Mouse (Mus musculus) NIH3T3 (cell line): ENCODE data around the gene Cyp2c23.

Experiments
- DNase-seq: peaks from one replicate; pipeline ENCODE4 v3.0.0-alpha.2; 2012; ENCODE audit warnings: low read depth

The Cyp2c23 gene

DNA sequence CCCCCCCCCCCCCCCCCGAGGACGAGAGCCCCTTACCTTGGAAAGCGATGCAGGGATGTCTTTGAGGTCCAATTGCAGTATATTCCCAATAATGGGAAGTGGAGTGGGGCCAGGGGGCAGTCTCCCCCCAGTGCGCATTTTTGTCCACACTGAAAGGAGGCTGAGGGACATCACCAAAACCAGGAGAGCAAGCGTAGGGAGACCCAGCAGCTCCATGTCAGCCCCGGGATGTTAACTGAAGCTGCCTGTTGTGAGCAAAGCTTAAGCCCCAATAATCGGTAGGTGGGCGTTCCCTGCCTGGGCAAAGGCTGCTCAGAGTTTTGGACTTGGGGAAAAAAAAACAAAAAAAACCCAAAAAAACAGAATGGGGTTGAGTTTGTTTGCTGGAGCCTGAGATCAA, at the start of gene Cyp2c23:
TSS of gene Cyp2c23 (minus strand) at position 237 of the 400 bp plus-strand sequence.
- DNase-seq, result no peak

DNA sequence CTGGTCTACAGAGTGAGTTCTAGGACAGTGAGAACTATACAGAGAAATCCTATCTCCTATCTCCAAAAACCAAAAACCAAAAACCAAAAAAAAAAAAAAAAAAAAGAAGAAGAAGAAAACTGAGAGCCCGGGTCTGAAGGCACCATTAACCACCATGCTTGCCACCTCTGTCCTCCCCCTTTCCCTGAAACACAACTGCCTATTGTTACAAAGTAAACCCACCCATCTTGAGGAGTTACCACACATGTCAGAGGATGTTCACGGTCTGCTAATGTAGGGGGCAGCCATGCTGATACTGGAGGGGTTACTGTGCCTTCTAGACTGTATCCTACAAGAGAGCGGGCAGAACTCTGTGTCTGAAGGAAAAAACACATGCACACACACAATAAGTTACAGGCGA, 48.0 kb upstream of the Cyp2c23 start:
- no peak for DNase-seq

DNA sequence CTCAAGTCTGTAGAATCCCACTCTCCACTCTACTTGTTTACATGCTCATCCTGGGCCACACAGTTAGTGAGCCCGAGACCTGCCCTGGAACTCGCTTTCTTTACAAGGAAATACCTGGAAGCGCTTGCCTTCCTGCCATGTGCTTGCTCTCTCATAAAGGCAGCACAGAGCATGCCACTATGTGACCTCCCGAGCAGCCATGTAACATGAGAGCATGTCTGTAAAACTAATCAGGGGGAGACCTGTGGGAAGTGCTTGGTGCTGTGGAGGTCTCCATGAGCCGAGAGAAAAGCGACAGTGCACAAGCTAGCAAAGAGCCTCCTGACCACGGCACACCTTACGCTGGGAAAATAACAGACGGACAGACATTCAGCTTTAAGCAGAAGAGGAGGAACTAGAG, 47.4 kb upstream of the Cyp2c23 start:
- DNase-seq, result no peak

DNA sequence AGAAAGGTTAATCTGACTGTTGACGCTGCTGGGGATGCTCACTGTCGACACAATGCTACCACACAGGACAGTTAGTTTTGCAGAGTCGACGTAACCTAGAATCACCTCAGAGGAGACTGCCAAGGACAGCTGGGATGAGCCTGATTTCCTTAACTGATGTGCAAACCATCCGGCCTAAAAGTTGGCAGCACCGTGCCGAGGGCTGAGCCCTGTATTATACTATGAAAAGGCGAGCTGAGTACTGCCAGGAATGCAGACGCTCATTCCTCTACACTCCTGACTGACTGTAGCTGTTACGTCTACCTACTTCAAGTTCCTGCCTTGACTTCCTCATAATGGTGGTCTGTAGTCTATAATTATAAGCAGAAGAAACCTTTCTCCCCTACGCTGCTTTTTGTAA, 46.0 kb upstream of the Cyp2c23 start:
- DNase-seq, result no peak

DNA sequence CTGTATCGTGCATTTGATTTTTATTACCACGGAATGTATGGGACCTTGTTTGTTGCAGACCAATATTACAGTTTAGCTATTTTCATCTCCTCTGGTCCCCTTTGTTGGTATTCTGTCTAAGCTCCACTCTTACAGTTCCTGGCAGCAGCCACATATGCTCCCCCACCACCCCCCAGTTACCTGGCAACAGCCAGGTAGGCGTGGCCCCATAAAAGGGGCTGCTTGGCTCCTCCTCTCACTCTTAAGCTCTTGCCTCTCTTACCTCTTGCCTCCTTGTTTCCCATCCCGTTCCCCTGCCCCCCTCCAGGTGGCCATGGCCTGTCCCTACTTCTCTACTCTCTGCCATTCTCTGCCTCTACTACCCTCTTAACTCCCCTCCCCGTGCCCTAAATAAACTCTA, 42.2 kb upstream of the Cyp2c23 start:
- DNase-seq, result no peak

DNA sequence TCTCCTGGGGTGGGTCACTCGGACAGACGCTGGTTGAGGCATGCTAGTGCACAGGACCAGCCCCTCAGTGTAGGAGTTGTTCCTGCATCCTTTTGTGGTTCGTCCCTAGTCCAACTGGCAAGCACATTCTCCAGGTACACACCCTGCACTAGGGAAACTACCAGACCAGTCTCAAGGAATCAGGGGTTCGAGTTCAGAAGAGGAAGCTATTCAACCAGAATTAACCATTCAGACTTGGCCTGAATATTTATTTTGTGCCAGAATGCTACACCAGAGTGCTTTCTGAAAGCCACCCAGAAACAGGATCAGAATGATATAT, 40.9 kb upstream of the Cyp2c23 start:
- DNase-seq, result no peak

DNA sequence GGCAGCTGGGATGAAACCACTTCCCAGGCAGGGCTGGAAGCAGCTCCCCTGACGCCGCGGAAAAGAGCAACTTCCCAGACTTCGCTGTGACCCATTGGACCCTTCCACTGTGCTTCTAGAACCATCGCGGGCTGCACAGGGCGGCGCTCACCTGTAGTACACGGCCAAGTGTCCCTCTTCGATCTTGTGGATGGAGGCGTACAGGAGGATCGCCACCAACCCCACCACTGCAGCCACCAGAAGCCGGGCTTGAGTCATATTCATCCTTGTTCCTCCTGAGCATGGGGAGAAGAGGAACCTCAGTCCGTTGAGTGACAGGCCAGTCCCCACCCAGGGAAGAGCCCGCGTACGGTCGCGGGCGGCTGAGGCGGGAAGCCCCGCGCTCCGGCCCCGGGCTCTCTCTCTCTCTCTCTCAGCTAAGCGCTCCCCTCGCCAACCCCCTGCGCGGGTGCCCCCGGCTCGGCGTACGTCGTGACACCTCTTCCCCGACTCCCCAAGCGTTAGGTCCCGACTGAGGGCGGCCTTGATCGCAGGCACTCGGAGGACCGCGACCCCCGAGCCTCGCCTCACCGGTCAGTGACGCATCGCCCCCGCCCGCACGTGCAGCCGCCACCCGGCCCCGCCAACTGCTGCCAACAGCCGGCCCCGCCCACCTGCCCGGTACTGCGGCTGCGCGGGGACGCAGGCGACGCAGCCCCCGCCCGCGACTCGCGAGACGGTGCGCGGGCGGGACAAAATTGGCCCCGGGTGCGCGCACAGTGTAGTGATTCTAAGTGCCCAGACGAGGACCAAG, 40.3 kb upstream of the Cyp2c23 start, which contains the start of gene Erlin1:
TSS of gene Erlin1 (minus strand) at position 665 of the 793 bp plus-strand sequence.
- peak; percentile 93 for DNase-seq

DNA sequence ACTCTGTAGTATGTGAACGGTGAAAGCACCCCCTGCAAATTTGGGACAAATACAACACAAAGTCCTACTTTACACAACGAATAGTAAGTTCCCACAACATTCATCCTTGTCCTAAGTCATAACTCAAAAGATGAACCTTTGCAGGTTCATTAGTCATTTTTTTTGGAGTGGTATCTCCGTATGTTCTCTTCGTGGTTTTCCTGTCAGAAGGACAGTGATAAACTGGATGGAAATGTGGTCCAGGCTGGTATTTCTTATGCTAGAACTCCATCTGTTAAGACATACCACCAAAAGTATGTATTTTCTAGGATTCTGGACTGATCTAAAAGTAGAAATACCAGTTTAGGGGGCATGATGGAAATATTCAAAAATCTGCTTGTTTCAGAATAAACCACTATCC, 39.2 kb upstream of the Cyp2c23 start:
- no peak for DNase-seq

DNA sequence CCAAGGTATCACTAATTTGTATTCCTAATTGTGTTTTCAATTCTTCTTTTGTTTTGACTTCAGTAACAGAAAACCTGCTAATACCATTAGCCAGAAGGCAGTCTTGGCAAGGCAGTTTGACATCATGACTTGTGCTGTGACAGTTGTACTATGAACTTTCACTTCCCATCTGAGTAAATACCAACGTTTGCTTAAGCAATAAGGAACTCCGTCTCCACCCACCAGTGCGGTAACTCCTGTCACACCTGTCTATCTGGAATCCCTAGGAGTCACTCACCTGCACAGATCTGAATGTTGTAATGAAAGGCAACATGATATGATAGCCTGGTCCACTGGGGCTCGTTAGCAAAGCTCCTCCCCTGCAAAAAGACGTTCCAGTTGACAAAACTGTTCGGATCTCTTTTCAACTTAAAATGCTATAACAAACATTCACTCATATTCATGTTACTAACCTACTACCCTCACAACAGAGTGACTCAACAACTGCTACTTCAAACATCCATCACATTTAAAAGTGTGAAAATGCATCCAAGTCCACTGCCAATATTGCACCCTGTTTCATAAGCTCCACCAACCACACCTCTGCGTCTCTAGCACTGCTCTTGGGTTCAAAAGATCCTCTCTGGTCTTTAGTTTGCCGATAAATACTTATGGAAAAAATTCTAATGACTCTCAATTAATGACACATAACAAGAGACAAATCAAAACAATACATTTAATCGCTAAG, 38.5 kb upstream of the Cyp2c23 start:
- peak; percentile 14 for DNase-seq

DNA sequence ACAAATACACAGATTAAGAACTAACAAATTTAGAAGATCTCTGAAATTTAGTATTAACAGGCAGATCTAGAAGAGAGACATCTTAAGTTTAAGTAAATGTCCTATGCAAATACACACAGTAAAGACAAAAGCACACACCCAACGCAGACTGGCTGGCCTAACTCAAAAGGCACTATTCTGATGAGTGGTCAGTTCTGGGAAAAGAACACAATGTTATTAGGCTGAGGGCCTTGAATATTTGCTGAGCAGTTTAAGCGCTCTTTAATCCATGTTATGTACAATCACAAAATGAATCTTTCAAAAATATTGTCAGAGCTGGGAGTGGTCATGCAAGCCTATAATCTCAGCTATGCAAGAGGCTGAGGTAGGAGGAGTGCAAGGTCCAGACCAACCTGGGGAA, 35.7 kb upstream of the Cyp2c23 start:
- no peak for DNase-seq

DNA sequence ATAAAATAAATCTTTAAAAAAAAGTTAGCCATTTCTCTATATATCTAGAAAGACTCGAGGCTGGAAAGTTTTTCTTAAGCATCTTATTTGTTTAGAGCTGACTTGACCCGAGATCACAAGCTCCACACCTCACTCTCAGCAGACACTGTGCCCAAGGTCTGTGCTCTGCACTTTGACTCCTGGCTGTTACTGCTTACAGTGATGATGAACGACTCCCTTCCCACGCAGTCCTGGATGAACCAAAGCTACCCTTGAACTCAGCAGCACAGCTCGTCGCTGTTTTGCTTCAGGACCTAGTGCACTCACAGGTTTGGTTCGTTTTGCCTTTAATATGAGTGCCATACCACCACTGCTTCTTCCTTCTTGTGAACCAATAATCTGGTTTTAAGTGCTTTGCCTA, 34.8 kb upstream of the Cyp2c23 start:
- no peak for DNase-seq

DNA sequence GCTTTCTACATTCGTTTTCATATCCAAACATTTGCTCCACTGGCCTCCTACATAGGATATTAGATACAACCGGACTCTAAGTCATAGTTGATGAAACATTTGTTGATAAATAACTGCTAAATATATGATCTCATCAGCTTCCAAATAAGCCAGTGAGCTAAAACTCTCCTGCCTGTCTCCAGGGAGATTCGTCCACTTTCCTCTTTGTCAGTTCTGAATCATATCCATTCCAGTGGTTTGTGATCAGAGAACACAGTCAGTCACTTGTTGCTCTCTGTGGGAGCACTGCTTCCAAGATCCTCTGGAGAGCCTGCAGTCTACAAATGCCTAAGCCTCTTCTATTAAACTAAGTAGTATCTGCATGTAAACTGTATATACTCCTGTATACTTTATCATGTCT, 31.2 kb upstream of the Cyp2c23 start:
- peak; percentile 79 for DNase-seq

DNA sequence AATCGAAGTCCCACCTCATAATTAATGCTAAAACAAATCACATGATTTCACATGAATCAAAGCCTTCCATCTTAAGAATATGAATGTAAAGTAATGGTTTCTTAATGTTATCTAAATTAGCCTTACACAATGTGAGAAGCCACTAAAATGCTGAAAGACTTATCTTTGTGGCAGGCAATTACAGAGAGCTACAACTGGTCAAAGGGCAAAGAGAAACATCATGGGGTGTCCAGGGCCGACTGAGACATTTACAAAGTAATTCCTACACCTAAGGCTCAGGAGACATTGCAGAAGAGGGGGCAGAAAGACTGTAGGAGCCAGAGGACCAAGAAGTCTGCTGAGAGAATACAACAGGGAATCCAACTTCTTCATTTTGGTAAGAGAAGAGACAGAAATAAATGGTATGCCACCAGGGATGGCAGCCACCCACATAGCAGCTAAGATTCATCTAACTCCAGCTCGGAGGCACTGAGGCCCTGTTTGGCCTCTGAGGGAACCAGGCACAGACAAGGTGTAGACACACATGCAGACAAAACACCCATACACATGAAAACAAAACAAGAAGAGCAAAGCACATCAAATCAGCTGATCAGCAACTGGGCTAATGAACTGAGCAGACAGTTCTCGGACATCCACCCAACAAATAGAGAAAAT, 26.3 kb upstream of the Cyp2c23 start:
- DNase-seq, result no peak

DNA sequence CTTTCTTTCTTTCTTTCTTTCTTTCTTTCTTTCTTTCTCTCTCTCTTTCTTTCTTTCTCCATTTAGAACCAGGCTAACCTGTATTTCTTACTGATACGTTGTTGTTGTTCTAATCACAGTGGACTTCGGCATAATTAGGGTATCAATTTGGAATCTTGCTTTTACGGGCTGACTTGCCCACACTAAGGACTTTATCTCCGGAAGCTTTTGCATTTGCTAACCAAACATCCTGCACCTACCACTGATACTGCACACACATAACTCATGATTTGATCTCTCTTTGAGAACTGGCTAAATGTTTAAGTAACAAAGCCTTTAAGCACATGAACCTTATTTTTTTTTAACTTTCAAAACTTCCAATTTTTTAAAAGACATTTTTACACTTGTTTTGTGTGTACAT, 21.4 kb upstream of the Cyp2c23 start:
- no peak for DNase-seq

DNA sequence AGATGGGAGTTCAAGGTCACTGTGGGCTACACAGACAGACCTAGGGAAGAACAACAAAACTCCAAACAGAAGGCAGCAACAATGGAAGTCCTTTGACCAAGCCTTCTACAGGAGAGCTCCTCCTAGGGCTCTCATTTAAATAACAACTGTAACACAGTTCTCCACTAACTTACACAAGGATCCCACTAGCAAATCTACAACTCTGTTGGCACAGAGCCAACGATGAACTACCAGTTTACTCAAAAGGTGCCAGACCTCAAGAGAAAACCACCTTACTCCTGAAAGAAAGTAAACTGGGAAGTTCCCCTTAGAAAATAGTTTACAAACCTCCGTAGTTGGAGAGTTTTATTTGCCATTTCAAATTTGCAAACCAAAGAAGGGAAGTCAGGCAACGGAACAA, 20.3 kb upstream of the Cyp2c23 start:
- DNase-seq, result no peak

DNA sequence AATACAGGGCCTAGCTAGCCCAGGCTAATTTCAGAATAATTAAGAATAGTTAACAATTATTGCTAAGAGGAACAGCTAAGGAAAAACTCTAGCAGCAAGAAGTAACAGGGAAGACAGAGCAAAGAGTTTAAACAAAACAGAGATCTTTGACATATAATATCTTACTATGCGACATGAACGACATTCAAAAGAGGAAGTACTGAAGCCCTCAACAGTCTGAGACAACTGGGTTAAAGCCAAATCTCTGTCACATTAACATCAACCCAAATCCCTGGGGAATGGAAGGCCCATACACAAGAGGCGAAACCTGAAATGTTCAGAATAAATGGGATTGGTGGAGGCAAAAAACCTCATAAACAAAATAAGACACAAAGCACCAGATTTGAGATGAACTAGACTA, 16.8 kb upstream of the Cyp2c23 start:
- no peak for DNase-seq

DNA sequence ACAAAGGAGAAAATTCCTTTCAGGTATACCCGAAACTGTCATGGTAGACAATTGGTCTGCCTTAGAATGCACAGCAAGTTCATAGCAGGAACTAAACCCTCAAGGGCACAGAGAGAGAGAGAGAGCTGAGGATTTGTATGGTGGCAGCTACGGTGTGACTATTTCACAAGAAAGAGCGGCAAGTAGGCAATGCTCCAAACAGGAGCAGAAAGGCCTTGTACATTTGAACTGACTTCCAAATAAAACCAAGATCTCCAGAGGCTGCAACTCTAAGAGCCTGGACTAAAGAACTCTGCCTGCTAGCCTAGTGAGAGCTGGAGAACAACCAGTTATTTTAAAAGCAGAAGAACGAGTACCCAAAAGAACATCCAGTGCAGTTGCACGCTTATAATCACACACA, 13.1 kb upstream of the Cyp2c23 start:
- DNase-seq, result no peak

DNA sequence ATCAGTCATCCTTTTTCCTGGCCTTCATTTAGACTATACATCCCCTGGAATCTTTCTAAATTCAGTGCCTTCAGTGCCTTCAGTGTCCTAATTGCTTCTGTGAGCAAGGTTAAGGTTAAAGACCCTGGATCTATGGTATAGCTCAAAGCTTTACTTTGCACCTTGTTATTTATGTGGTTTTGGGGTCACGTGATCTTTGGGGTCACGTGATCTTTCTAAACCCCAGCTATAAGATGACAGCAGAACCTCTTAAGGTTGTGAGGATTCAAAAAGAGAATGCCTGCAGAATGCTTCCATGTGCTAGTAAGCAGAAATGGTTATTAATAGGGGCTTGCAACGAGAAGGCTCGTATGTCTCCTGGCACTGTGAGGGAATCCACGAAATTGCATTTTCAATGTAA, 4.4 kb upstream of the Cyp2c23 start:
- DNase-seq, result no peak

DNA sequence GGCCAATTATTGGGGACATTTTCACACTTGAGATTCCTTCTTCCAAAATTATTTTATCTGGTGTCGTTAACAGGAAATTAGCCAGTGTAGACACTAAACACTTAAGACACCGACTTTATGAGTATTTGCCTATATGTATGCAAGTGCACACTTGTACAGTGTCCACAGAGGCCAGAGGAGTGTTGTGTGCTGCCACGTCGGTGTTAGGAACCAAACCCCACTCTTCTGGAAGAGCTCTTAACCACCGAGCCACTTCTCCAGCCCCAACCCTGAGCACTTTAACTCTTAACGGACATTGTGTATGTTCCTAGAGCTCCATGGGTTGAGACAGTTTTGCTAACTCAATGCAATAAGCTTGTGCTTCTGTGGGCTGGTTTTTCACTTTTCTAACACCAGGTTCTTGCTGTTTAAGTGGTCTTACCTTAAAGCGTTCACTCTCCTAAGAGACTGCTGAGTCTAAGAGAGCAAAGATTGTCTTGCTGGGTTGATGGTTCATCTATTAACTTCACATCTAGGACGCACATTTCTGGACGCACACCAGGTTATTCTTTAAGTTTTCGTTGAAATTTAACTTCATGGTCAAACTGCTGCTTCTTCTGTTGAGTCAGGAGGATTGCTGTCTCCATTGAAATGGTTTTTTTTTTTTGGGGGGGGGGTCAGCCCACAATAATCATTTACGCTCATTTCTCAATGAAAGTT, 3.2 kb upstream of the Cyp2c23 start:
- no peak for DNase-seq

DNA sequence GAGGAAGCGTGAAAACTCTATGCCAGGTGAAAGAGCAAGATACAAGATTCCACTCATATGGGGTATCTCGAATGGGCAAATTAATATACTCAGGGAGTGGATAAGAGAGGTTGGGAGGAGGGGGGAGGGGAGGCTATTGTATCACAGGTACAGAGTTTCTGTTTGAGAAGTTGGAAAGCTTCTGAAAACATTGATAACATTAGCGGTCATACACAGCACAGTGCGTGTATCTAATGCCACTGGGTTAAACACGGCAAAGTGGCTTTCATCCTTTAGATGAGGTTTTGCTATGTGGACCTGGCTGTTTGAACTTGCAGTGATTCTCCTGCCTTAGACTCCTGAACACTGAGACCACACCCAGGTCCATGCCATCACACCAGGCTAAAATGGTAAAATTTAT, 1.0 kb upstream of the Cyp2c23 start:
- no peak for DNase-seq

DNA sequence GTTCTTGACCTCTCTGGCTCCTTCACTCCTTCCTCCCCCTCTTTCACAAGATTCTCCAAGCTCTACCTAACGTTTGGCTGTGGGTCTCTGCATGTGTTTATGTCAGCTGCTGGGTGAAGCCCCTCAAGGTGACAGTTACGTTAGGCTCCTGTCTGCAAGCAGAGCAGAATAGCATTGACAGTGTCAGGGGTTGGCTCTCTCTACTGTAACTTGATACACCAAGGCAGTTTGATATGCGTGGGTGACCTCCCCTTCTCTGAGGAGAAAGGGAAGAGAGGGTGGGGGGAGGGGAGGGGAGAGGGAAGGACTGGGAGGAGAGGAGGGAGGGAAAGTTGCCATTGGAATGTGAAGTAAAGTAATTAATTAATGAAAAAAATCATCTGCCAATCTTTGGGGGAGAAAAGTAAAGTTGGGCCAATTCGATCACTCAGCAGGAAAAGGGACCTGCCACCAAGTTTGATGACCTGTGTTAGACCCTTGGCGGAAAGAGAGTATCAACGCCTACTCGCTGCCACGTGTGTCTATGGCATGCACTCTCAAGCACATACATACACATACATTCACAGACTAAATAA, 2.0 kb downstream of the Cyp2c23 start:
- DNase-seq, result no peak

DNA sequence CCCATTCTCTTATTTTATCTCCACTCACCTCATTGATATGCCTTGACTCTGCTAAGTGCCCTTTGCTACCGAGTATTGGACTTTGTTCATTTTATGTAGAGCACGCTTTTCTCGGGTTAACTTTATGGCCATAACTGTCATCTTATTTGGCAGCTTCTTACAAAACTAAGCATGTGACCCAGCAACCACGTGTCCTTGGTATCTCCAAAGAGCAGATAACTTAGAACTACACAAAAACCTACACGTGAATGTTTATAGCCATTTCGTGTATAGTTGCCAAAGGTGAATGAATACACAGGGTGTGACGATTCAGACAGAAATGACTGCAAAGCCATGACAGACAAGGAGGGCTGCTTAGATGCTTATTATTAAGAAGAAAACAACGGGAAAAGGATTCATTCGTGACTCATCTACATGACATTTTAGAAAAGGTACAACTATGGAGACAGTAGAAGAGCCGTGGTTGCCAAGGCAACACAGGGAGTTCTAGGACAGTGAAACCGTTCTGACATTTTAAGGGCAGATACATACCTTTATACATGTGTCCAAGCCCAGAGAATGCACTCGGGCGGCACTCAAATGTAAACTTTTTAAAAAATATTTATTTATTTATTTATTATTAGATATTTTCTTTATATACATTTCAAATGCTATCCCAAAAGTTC, 4.0 kb downstream of the Cyp2c23 start:
- DNase-seq, result no peak
